Mouse (Mus musculus) E14TG2a.4 (cell line): ENCODE measurements at regions not wholly inside any gene's neighbourhood (a gene's known extent, or its start where the extent isn't known, plus 50 kb on each side); places are given as distances from the start of the nearest gene placed in this dataset.

Source experiments
- CTCF ChIP-seq: conservative IDR thresholded peaks from 2 replicates; pipeline ENCODE4 v1.5.1; 2014; ENCODE audit warnings: low read length
- NANOG ChIP-seq: IDR thresholded peaks from 2 replicates; pipeline ENCODE4 v1.6.1; 2014; ENCODE audit warnings: borderline replicate concordance, low read length, mixed read lengths
- POU5F1 ChIP-seq: IDR thresholded peaks from 2 replicates; pipeline ENCODE4 v1.6.1; 2014; ENCODE audit warnings: low read length, borderline replicate concordance

- no peak for TF ChIP-seq CTCF
- no peak for TF ChIP-seq NANOG
- no peak for TF ChIP-seq POU5F1
Measured at GRCm38 (mm10) chr11:104074763-104075162, 57.9 kb upstream of the Crhr1 start.
